Mouse (Mus musculus) fat pad, adult 2 months (tissue): ENCODE measurements around the gene 4933430I17Rik.

ENCODE experiments used
- DNase-seq: peaks from one replicate; pipeline ENCODE4 v3.0.0-alpha.2; 2011; ENCODE audit warnings: low read depth, low spot score; ENCODE audit errors: extremely low read depth

4933430I17Rik gene

GRCm38 (mm10) chr4:62596051-62596450 is 70.9 kb downstream of the 4933430I17Rik start:
- DNase-seq: no peak
